Mouse (Mus musculus) ES-Bruce4 (cell line): ENCODE results near the gene Atf1.
"Not testable (repeated sequence)": the region's sequence is repeated elsewhere in the genome, so short reads cannot be mapped to it uniquely, and the experiment has no call there.

ENCODE experiments used
- CTCF ChIP-seq: IDR thresholded peaks from one replicate; pipeline ENCODE4 v1.8.1; 2011; ENCODE audit warnings: low read depth, low read length
- POLR2A ChIP-seq: IDR thresholded peaks from one replicate; pipeline ENCODE4 v1.8.1; 2011; ENCODE audit warnings: low read length; ENCODE audit not compliant: insufficient read depth

DNA sequence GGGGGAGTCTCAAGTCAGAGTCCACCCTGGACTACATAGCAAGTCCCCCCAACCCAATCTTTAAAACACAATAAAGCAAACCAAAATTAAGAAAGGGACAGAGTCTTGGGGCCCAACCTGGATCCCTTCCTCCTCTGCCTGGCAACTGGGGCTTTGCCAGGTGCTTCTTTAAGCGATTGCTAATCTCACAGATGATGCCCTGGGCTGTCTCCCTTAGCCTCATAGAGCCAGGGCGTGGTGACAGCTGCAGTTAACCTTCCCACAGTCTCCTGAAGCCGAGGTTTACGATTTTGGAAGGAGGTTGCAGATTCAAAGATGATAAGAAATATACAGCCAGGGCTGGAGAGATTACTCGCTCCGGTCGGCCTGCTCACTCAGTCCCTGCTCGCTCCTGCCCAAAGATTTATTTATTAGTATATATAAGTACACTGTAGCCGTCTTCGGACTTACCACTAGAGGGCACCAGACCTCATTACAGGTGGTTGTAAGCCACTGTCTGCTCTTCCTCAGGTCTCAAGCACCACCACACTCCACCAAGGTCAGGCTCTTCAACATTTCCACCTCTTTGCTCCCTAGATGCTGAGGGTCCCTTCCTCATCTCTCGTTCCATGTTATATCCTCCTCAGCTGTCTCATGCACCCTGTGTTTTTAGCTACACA lies 79.9 kb downstream of the Atf1 start:
- TF ChIP-seq CTCF: peak; percentile 26
- not testable (repeated sequence) for TF ChIP-seq POLR2A
